Mouse (Mus musculus): ENCODE measurements around the gene Olfr173.
A peak's percentile ranks its signal among the peaks of the same experiment; 100 is the strongest.

Gene Olfr173

DNA sequence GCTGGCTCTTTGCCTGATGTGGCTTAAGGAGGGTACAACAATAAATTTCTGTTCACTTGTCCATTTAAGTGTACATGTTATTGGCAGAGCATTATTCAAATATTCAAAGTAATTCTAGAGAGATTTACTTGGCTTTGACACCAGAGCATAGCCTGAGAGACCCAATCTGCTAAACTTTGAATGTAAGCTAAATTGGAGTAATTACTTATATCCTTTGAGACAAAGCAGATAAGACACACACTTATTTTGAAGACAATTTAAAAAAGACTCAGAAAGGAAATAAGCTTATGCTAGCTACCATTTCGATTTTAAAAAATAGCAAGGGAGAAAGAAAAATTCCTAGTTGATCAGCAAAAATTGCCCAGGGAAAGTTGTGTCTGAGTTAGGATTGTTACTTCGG is at the start of gene Olfr173:
Olfr173 (minus strand) TSS at position 101 of the 400 bp plus-strand sequence.
- no peak for DNase-seq (ENCODE audit: low spot score)

- DNase-seq (ENCODE audit: low spot score), result no peak
These were observed 26.8 kb upstream of the Olfr173 start, which contains the start of gene Olfr175-ps1 for GRCm38 (mm10) chr16:58826732-58827319. Olfr175-ps1 (minus strand) TSS chr16:58826782.

DNA sequence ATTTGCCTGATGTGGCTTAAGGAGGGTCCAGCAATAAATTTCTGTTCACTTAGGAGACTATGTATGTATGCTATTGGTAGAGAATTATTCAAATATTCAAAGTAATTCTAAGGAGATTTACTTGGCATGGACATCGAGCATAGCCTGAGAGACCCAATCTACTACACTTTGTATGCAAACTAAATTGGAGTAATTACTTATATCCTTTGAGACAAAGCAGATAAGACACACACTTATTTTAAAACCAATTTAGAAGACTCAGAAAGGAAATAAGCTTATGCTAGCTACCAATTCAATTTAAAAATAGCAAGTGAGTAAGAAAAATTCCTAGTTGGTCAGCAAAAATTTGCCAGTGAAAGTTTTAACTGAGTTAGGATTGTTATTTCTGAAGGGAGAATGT is 37.0 kb downstream of the Olfr173 start, which contains the start of gene Olfr172:
Olfr172 (minus strand) TSS at position 101 of the 400 bp plus-strand sequence.
- DNase-seq (ENCODE audit: low spot score), result no peak

DNA sequence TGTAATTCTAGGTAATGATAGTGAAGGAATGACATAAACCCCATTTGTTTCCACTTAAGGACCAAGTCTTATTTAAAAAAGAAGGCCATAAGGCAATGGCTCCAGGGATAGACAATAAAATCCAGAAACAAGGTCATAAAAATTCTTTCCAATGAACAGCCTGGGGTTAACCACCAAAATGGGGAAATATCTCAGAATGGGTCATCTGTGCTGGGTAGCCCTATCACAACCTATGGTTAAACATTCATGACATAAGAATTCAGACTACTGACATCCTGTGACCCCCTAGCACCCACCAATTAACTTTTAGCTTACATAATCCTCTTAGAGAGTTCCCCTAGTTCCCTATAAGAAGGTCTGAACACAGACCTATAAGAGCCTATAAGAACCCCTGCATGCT is 43.9 kb downstream of the Olfr173 start:
- DNase-seq (ENCODE audit: low spot score), result no peak

DNA sequence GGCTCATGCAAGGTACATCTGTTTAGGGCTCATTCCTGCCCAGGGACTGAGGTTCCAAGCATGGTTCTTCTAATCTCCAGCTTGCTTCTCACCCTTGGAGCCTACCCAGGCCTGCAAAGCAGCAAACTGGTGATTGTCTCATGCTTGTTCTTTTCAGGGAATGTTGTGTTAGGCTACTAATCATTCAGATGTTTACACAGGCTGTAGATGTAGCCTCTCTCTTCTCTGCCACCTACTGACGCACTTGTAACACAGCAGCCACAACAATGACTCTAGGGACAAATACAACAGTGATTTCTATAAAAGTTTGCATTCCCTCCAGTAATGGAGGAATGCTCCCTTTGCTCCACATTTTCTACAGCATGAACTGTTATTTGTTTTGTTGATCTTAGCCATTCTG is 48.8 kb downstream of the Olfr173 start:
- DNase-seq (ENCODE audit: low spot score), result peak; percentile 34

GRCm38 (mm10) chr16:58746715-58747114 is 53.4 kb downstream of the Olfr173 start:
- no peak for DNase-seq (ENCODE audit: low spot score)
